Mouse (Mus musculus) retina, adult 2 months (tissue): Measurements from ENCODE around the gene Ttc39a.

Experiments used
- DNase-seq: peaks from one replicate; pipeline ENCODE4 v3.0.0-alpha.2; 2012; ENCODE audit warnings: low read depth, low spot score

Ttc39a gene

GRCm38 (mm10) chr4:109420138-109420795, 13.8 kb downstream of the Ttc39a start:
- no peak for DNase-seq

- no peak for DNase-seq
These were observed 15.2 kb downstream of the Ttc39a start for GRCm38 (mm10) chr4:109421608-109422007.

- DNase-seq = no peak
These were observed 16.0 kb downstream of the Ttc39a start for GRCm38 (mm10) chr4:109422436-109422835.

- DNase-seq = no peak
These were observed 17.0 kb downstream of the Ttc39a start for GRCm38 (mm10) chr4:109423438-109423837.

GRCm38 (mm10) chr4:109427058-109427457, 20.6 kb downstream of the Ttc39a start:
- no peak for DNase-seq

- DNase-seq = no peak
These were observed 23.8 kb downstream of the Ttc39a start for GRCm38 (mm10) chr4:109430250-109430649.

GRCm38 (mm10) chr4:109430854-109431253, 24.4 kb downstream of the Ttc39a start:
- DNase-seq = peak; percentile 26

GRCm38 (mm10) chr4:109432668-109433375, 26.4 kb downstream of the Ttc39a start:
- no peak for DNase-seq

GRCm38 (mm10) chr4:109433641-109434040, 27.2 kb downstream of the Ttc39a start:
- DNase-seq = no peak

- no peak for DNase-seq
These were observed 27.8 kb downstream of the Ttc39a start for GRCm38 (mm10) chr4:109434256-109434655.

GRCm38 (mm10) chr4:109437913-109438878, 31.8 kb downstream of the Ttc39a start:
- peak; percentile 57 for DNase-seq

GRCm38 (mm10) chr4:109439101-109439500, 32.7 kb downstream of the Ttc39a start:
- no peak for DNase-seq

- DNase-seq = no peak
These were observed 33.4 kb downstream of the Ttc39a start for GRCm38 (mm10) chr4:109439825-109440248.

GRCm38 (mm10) chr4:109440381-109440780, 34.0 kb downstream of the Ttc39a start:
- DNase-seq = no peak

- no peak for DNase-seq
These were observed 34.6 kb downstream of the Ttc39a start for GRCm38 (mm10) chr4:109441000-109441399.

- DNase-seq = no peak
These were observed 35.7 kb downstream of the Ttc39a start for GRCm38 (mm10) chr4:109442126-109442525.

- no peak for DNase-seq
These were observed 36.2 kb downstream of the Ttc39a start for GRCm38 (mm10) chr4:109442649-109443048.

GRCm38 (mm10) chr4:109444471-109444870, 38.0 kb downstream of the Ttc39a start:
- DNase-seq = no peak

GRCm38 (mm10) chr4:109444951-109445350, 38.5 kb downstream of the Ttc39a start:
- no peak for DNase-seq

GRCm38 (mm10) chr4:109445397-109445796, 39.0 kb downstream of the Ttc39a start:
- no peak for DNase-seq

- no peak for DNase-seq
These were observed 39.5 kb downstream of the Ttc39a start for GRCm38 (mm10) chr4:109445956-109446355.

GRCm38 (mm10) chr4:109448531-109448930, 42.1 kb downstream of the Ttc39a start:
- no peak for DNase-seq
